Mouse (Mus musculus): ENCODE data around the gene Angel1.

Gene Angel1

DNA sequence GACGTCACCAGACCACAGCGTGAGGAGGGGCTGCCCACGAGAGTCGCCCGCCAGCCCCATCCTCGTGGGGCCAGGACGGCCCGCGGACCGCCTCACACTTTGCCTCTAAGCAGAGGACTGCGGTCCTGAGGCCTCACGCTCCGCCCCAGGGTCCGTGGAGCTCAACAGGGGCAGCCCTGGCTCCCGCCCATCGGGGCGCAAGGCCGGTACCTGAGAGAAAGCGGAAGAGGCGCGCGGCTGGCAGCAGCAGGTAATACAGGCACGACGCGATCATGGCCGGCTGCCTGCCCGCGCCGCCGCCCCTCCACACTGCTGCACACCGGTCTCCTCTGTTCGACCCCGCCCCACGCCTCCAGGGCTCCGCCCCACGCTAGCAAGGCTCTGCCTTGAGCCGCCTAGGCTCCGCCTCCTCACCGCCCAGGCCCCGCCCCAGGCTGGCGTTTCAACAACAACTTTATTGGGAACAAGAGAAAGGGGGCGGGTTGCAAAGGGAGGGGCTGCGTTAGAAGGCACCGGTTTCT is at the start of gene Angel1:
Gene Angel1 (minus strand): TSS at position 341 of the 521 bp plus-strand sequence.
- DNase-seq (ENCODE audit: low read depth in 2 of 2, low spot score in 2 of 2) = peak; percentile 98 to 99

DNA sequence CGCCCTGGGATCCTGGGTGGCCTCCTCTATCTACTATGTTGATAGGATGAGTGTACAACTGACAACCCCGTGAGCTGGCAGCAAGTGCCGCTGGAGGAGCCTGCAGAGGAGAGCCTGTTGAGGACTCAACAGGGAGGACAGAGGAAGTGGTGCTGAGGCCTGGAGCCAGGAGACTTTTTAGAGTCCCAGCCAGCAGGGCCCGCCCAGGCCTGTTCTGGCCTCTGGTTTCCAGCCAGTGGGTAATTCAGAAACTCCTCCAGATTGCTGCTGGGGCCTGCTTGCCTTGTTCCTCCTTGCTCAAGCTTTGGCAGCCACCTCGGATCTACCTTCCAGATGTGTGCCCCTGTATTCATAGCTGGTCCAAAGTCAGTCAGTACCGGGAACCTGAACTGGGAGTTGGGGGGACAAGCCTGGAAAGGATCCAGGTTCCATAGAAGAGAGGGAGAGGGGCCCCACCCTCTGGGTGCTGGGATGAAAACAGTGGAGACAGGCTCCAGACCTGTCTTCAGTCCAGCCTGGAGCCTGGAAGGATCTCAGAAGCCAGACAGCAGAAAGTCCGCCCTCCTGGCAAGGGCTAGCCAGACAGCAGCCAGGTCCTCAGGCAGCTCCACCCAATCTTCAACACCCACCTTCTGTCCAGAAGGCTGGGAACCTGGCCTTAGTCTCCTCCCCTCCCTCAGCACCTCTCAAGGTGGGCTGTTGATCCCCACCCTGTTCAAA is 49.5 kb upstream of the Angel1 start:
- DNase-seq (ENCODE audit: low read depth in 2 of 2, low spot score in 2 of 2) = no peak

DNA sequence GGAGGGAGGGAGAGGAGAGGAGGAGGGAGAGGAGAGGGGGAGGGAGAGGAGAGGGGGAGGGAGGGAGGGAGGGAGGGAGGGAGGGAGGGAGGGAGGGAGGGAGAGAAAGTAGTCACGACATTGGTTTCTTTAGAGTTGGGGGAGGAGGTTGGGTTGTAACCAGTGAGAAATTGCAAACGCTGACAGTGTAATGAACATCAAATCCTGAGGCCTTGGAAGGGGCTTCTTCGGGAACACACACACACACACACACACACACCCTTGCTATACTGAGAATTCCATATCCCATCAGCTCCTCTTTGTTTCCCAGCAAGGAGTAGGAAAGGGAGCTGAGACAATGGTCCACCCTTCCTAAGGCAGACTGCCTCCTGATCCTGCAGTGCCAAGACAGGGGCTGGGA is 46.3 kb upstream of the Angel1 start:
- DNase-seq (ENCODE audit: low read depth in 2 of 2, low spot score in 2 of 2) = no peak

DNA sequence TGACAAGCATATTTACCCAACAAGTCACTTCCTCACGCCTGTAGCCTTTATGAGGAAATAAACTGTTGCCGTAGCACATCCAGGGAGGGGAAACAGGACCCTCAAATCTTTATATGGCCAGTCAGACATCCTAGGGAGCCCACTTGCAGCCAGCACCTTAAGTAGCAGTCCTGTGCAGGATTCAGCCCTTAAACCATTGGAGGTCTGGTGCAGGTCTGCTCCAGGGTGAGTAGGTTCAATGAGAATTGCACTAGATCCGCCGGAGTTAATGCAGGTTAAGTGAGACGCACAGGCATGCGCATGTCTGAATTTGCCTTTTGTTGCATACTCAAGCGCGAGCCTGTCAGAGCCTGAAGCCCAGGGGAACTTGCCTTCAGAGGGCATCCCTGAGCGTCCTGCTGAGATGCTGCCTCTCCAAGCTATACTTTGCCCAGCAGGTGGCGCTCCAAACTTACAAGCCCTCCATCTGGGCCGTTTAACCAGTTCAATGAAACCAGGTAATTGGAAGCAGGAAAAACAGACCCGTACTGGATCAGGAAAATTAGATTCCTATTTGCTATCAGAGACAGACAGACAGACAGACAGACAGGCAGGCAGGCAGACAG is 45.7 kb upstream of the Angel1 start:
- DNase-seq (ENCODE audit: low read depth in 2 of 2, low spot score in 2 of 2) = peak; percentile 81 to 84

DNA sequence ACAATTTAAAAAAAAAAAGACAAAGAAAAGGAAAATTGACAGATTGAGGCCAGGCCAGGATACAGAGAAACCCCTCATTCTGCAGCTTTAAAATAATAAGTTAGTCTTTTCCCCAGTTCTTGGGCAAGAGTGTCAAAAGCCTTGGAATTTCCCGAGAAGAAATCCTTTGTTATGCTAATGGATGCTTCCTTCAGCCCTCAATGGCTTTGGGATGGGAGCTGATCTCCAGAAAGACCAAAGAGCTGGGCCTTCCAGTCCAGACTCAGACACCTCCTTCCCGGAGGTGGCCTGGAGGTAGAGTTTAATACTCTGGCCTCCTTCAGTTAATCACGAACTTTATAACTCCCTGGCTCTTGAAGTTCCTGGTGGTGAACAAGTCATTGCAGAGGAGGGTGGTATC is 44.7 kb upstream of the Angel1 start:
- DNase-seq (ENCODE audit: low read depth in 2 of 2, low spot score in 2 of 2) = no peak

DNA sequence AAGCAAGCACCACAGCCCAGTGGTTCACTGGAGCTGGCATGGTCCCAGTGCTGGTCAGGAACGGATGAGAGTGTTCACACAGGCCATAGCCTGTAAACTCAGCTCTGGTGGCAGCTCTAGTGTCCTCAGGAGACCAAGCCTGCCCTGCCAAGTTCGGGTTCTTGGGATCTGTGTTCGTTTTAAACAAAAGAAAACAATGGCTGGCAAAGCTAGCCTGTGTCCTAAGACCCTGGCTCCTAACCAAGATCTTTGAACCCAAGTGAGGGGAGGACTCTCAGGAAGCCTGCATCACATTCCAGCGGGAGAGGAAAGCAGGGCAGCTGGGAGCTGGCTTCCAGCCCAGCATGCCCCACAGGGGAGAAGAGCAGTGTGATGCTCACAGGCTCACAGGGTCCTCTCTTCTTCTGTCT is 44.0 kb upstream of the Angel1 start:
- no peak for DNase-seq (ENCODE audit: low read depth in 2 of 2, low spot score in 2 of 2)

DNA sequence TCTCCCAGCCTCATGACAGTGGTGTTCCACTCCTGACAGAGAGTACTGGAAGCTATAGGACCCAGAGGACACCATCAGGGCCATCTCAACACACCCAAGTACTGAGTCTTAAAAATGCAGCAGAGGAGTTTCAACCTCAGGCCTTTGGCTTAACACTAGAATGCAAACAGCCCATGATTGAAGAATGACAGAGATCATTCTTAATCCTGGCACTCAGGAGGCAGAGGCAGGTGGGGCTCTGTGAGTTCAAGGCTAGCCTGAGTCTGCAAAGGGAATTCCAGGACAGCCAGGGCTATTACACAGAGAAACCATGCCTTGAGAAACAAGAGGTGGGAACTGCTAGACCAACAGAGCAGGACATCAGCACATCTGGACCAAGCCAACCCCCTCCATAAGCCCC is 43.6 kb upstream of the Angel1 start:
- no peak for DNase-seq (ENCODE audit: low read depth in 2 of 2, low spot score in 2 of 2)

DNA sequence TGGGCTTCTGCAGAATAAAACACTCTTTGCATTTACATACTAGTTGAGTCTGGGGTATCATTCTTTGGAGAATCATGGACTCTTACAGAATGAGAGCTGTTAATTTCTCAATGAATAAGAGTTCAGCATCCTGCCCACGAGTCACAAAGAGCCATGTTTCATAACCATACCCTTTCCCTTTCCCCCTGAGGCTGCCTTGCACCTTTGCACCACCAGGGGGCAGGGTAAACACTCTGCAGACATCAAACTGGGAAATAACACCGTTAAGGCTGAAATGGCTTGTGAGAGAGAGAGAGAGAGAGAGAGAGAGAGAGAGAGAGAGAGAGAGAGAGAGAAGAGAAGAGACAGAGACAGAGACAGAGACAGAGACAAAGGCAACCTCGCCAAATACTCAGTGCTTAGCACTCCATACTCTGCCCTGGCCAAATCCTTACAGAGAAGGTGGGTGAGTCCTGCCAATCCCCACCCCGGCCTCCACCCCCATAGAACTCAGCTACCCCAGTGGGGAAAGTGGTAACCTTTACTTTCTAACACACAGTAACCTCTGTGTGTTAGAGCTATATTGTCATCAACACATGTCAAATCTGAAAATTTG is 42.8 kb upstream of the Angel1 start:
- peak; percentile 80 to 90 for DNase-seq (ENCODE audit: low read depth in 2 of 2, low spot score in 2 of 2)

DNA sequence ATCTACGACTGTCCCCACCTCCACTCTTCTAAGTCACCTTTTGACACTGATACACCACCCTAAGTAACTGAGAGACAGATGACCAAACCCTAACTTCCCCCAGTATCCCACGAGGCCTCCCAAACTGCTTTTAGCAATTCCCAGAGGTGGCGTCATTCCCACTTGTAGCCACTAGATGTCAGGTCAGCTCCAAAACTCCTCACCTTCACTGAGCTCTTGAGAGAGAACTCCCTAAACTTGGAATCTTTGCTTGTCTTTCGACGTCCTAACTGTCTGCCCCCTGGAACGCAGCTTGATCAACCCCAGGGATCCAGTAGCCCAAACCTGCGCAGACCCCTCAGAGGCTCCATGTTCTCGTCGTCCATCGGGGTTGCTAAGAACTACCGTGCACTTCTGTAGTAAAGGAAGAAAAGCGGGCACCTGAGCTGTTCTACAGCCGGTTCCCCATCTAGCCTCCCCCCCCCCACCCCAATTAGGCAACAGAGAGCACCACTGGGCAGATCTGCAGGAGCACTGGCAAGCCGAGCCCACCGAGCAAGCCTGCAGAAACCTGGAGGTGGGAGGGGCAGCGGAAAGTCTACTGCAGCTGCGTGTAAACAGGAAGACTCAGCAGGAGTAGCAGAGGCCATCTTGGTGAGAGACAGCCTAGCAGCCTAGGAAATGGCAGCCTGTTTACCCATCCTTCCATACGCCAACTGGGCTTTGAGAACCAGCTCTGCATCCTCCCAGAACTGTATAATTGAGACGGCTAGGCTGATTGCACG is 41.8 kb upstream of the Angel1 start:
- DNase-seq (ENCODE audit: low read depth in 2 of 2, low spot score in 2 of 2) = peak in 1 of 2 experiments; percentile 15

DNA sequence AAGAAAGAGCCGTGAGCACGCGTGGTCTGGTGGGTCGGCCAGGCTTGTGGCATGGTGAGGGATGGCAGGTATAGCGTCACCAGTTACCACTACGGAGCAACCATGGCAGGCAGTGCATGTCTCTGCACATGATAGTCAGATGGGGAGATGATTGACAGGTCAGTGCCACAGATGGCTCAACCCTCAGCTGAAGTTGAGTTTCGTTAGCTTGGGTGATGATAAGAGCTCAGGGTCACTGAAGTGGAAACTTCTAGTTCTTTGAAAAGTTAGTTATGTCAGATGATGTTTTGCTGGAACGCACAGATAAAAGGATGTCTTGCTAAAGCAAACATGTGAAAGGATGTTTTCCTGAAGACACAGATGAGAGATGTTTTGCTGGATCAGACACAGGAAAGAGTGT is 40.2 kb upstream of the Angel1 start:
- no peak for DNase-seq (ENCODE audit: low read depth in 2 of 2, low spot score in 2 of 2)

DNA sequence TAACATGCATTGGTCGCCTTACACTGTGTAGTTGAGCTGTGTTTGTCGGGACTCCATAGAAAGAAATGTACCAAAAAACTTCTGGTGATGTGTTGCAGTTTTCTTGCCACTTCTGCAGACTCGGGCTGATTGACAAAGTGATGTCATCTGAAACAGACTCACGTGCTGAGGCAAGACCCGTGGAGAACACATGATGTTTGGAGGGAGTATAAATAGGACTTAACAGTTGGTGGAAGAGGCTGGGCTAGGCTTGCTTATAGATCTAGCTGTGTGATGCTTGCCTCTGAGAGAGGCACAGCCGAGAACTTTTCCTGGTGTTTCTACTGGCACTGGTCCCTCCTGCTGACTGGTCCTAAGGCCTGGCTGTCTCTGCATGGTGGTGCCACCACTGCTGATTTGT is 37.8 kb upstream of the Angel1 start:
- DNase-seq (ENCODE audit: low read depth in 2 of 2, low spot score in 2 of 2) = no peak

DNA sequence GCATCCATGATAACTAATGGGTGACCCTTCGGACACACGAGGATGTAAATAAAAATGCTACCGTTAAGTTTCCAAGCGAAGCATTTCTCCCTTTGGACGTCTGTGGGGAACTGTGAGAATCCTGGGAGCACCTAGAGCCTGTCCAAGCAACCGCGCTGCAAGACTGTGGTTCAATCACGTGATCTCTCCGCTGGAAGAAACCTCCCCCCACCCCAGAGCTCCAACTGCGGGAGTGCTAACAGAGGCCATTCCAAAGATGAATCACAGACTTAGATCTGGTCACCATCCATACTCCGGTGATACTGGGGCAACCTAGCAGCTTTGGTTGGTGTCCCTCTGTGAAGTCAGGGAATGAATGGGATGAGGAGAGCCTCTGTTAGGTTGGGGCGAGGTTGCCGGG is 34.8 kb upstream of the Angel1 start:
- DNase-seq (ENCODE audit: low read depth in 2 of 2, low spot score in 2 of 2) = no peak

DNA sequence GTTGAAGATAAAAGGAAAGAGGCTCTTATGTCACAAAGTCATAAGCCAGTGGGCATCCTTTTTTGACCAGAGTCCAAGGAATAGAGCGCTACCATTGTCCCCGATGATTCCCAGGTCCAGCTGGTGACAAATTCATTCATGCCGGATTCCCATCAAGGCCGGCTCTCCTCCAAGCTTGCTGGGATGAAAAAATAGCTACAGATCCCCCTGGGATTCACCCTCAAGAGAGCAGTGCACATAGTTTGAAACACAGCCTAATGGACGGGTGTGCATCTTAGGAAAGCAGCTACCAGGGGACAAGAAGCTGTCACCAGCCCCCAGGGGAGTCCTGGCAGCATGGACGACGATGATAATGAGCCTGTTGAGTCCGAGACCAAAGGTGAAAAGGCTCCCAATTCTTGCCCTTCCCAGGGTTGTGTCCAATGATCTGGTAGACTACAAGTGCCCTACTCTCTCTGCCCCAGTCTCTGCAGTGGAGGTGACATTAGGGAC is 8.1 kb upstream of the Angel1 start, which contains the start of gene Lrrc74a:
Gene Lrrc74a (plus strand): TSS at position 51 of the 492 bp plus-strand sequence.
- no peak for DNase-seq (ENCODE audit: low read depth in 2 of 2, low spot score in 2 of 2)

DNA sequence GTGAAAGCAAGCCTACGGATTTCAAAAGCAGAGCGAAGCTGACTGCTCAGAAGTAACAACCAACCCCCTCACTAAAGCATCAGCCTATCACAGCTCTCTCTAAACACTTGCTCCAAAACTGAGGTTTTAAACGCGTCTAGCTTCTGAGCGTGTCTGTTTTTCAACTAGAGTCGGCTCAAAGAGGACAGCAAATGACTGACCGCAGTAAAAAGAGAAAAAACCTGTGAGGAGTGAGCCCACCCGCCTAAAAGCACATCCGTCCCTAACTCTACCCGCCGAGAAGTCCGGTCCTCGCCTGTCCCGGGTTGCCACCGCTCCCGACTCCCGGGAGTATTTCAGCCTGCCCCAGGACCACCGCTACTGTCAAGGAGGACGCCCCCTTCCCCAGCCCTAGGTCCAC is 554 bp downstream of the Angel1 start:
- DNase-seq (ENCODE audit: low read depth in 2 of 2, low spot score in 2 of 2) = no peak

DNA sequence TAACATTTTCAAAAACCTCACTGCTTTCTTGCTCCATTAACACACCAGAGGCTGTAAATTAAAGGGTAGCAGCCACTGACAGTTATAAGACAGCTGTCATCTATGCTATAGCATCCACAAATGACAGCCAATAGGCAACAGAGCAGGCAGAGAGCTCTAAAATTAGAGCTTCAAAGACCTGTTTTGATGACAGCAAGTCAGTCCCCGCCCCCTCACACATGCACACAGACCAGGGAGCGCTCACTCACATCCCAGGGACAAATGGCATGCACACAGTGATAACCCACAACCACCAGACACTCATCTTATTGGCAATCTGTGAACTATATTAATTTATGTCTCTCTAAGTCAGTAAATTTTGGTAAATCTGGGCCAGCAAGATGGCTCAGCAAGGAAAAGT is 2.0 kb downstream of the Angel1 start:
- DNase-seq (ENCODE audit: low read depth in 2 of 2, low spot score in 2 of 2) = no peak

DNA sequence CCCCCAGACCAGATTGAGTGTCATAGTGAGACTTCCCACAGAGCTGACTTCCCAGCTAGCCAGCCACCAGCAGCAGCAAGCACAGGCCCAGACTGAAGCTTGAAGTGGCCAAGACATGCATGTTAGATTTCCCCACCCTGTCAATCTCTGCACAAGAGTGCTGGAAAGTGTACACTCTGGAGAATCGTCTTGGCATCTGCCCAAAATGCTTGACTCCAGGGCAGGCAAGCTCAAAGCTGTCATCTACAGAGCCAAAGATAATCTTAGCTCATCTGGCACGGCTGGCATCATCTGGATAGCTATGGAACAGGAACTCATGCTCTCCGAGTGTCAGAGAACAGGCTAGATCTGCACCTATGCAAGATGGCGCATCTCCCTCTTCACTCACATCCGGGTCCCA is 4.8 kb downstream of the Angel1 start:
- no peak for DNase-seq (ENCODE audit: low read depth in 2 of 2, low spot score in 2 of 2)

DNA sequence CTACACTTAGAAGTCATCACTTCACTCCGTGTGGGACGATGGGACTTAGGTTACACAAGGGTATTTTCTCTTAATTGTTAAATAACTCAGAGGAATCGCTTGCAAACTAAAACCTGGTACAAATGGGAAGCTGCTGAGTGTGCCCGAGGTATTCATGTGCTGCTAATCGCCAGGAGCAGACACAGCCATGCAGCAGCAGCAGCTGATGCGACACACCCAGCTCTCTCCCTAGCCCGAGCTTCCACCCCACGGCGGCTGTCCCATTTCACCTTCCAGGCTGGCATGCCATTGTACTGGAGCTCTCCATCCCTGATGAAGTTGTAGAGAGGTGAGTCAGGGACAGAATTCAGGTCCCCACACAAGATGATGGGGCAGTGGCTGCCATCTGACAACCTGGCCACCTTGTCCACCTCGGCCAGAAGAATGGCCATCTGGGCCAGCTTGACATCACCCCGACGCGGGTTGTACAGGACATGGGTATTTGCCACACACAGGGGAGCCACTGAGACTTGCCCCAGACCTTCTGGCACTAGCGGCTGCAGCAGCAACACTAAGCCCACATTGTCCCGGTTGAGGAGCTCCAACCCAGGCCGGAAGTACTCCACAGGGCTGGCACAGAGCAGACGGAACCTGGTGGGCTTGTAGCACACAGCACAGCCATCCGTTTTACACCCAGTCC is 6.2 kb downstream of the Angel1 start:
- no peak for DNase-seq (ENCODE audit: low read depth in 2 of 2, low spot score in 2 of 2)

DNA sequence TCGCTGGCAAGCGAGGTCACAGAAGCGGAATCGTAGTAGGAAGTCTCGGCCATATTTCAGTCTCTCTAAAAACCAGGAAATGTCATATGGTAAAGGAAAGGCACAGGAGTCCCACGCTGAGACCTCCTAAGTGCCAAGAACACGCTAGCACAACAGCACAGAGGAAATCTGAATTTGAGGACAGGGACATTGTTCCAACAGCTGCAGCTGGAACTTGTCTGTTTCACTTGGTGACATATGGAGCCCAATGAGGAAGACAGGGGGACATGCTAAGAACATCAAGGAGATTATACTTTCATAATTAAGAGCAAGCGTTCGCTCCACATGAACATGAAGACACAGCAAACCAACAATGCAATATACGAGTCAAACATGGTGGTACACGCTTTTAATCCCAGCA is 9.3 kb downstream of the Angel1 start:
- no peak for DNase-seq (ENCODE audit: low read depth in 2 of 2, low spot score in 2 of 2)

DNA sequence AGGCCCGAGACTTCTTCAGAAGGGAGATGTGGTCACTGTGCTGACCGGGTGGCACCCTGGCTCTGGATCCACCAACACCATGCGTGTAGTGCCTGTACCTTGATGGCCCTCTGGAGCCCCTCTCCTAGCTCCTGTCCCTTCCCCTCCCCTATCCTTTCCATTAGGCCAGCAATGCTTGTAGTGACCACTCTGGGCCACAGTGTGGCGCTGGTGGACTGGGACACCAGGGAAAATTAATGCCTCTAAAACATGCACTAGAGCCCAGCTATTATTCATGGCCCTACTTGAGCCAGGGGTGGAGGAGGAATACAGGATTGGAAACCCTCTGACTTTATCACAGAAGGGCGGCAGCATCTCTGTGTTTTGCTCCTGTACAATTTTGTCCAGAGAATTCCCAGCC is 10.9 kb downstream of the Angel1 start:
- DNase-seq (ENCODE audit: low read depth in 2 of 2, low spot score in 2 of 2) = peak; percentile 39 to 61

DNA sequence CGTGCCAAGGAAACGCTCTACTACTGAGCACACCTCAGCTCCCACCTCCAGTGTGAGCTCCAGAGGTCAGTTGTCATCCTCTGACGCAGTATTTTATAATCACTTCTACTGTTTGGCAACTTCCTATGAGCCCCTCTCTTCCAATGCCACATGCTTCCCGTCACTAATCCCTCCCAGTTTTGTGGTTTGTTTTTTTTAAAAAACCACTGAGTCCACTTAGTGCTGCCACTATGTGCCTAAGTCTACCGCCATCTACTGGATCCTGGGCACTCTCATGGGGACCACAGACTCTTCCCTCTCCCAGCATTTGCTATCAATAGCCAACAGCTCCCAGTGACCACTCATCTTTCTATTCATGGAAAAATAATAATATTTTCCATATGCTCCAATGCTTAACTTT is 12.2 kb downstream of the Angel1 start:
- no peak for DNase-seq (ENCODE audit: low read depth in 2 of 2, low spot score in 2 of 2)

DNA sequence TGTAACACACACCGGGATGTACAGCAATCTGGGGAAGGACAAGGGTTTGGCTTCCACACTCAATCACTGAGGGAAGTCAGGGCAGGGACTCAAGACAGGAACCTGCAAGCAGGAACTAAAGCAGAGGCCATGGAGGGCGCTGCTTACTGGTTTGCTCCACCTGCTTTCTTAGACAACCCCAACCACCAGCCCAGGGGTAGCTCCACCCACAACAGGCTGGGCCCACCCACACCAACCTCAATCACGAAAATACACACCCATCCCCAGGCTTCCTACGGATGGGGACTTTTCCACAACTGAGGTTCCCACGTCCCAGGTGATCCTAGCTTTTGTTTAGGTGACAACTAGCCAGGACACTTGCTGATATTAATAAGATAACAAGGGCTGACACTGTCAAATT is 20.4 kb downstream of the Angel1 start:
- DNase-seq (ENCODE audit: low read depth in 2 of 2, low spot score in 2 of 2) = no peak
